Mouse (Mus musculus) C2C12 (cell line): ENCODE results near the gene Bmp6.

Experiments used
- CEBPB ChIP-seq: IDR thresholded peaks from one replicate; pipeline ENCODE4 v1.6.1; 2011; ENCODE audit warnings: low read depth, mild to moderate bottlenecking, control low read depth, moderate library complexity
- CTCF ChIP-seq: IDR thresholded peaks from one replicate; pipeline ENCODE4 v1.5.1; 2011; ENCODE audit not compliant: control insufficient read depth, insufficient read depth, insufficient read length
- USF1 ChIP-seq: IDR thresholded peaks from one replicate; pipeline ENCODE4 v1.6.1; 2011; ENCODE audit warnings: low read depth, mild to moderate bottlenecking, control low read depth, moderate library complexity

- TF ChIP-seq CEBPB (no peak), CTCF (no peak), USF1 (no peak)
Measured at GRCm38 (mm10) chr13:38548681-38549080, 203.8 kb downstream of the Bmp6 start.
